28 mouse cellular contexts compared by ENCODE assay signal in genomic region chr1:144720736-144721135, GRCm38 (mm10). TPM values are rescaled to one million over a fixed set of nuclear protein-coding genes. Genes with fewer than 3 reads are reported as not detected.
DNase-seq lines count a peak whose midpoint lies in the region; ATAC-seq and TF ChIP-seq lines count a peak whose summit lies in the region.
"Had no signal": no experiment of that assay in that cellular context is flagged by ENCODE, and none has a peak within 500 bp of the region (broad histone marks: within the 10 kb centered on the region; RNA-seq: fewer than 3 reads in every experiment).

No protein-coding gene starts in this region.

- DNase-seq in forebrain, embryonic 14.5 days (ENCODE audit: low spot score) = peak; percentile 0
- peak; percentile 13 to 40 for DNase-seq in layer of hippocampus, adult 2 months (ENCODE audit: low spot score in 2 of 2)
- no peak for DNase-seq in layer of hippocampus, adult 11-12 months (ENCODE audit: low spot score)
- peak; percentile 28 for DNase-seq in layer of hippocampus, adult 9-11 months
- no peak for DNase-seq in layer of hippocampus, postnatal 25 days (ENCODE audit: extremely low spot score in 1 of 2, low spot score in 1 of 2)
- peak; percentile 28 for DNase-seq in telencephalon, adult 2 months (ENCODE audit: low read depth, low spot score)
- no peak for DNase-seq in ovary, postnatal 36 days (ENCODE audit: low spot score)
- DNase-seq: adrenal gland, adult 8-10 months; adrenal gland, postnatal 25 days; B cell, adult 2 months; cerebellum, adult 11 months; cerebellum, adult 18-20 months; cerebellum, adult 8-10 months; cerebellum, adult 9-11 months; cerebellum, postnatal 14 days; cerebellum, postnatal 36 days; embryo, embryonic 11 days had no signal

- no peak overlapping the region for H3K4me3 ChIP-seq in forebrain, embryonic 14.5 days (ENCODE audit: low read depth, low read length)
- H3K4me3 ChIP-seq in forebrain, embryonic 16.5 days (replicated peaks; ENCODE audit: low read length) = no peak overlapping the region
- no peak overlapping the region for H3K4me3 ChIP-seq in layer of hippocampus, adult 2 months
- H3K4me3 ChIP-seq: embryonic facial prominence, embryonic 13.5 days; embryonic facial prominence, embryonic 15.5 days; erythroblast, embryonic 14.5 days; forebrain, embryonic 10.5 days; forebrain, embryonic 13.5 days had no signal

- ATAC-seq in forebrain, embryonic 14.5 days = no peak
- no peak for ATAC-seq in forebrain, embryonic 16.5 days
- ATAC-seq: activated CD4-positive, CD25-positive, alpha-beta regulatory T cell, adult 4 months; CD4-positive, CD25-positive, alpha-beta regulatory T cell, adult 4 months; forebrain, embryonic 13.5 days; Patski had no signal

- no peaks in the 10 kb centered on the region for H3K27me3 ChIP-seq in forebrain, embryonic 14.5 days (replicated peaks; ENCODE audit: control insufficient read depth, insufficient read depth, low read length)
- H3K27me3 ChIP-seq in forebrain, embryonic 16.5 days (replicated peaks; ENCODE audit: control insufficient read depth, insufficient read depth, low read length) = no peaks in the 10 kb centered on the region
- H3K27me3 ChIP-seq: CH12.LX; embryonic facial prominence, embryonic 13.5 days; embryonic facial prominence, embryonic 15.5 days; forebrain, embryonic 13.5 days; Patski had no signal

- no peak overlapping the region for H3K9ac ChIP-seq in forebrain, embryonic 14.5 days (ENCODE audit: low read length)
- H3K9ac ChIP-seq in forebrain, embryonic 16.5 days (replicated peaks; ENCODE audit: low read depth, low read length) = no peak overlapping the region
- H3K9ac ChIP-seq: embryonic facial prominence, embryonic 13.5 days; embryonic facial prominence, embryonic 15.5 days; forebrain, embryonic 13.5 days had no signal

- H3K4me2 ChIP-seq in forebrain, embryonic 14.5 days (ENCODE audit: low read length) = no peak overlapping the region
- H3K4me2 ChIP-seq in forebrain, embryonic 16.5 days (ENCODE audit: low read length) = no peak overlapping the region
- H3K4me2 ChIP-seq: embryonic facial prominence, embryonic 13.5 days; embryonic facial prominence, embryonic 15.5 days; forebrain, embryonic 13.5 days had no signal

- H3K27ac ChIP-seq in forebrain, embryonic 14.5 days (ENCODE audit: low read depth, low read length) = no peak overlapping the region
- no peak overlapping the region for H3K27ac ChIP-seq in forebrain, embryonic 16.5 days (ENCODE audit: low read length)
- peak overlapping the region; percentile 64; the same call in 1 of the 2 replicates for H3K27ac ChIP-seq in layer of hippocampus, adult 2 months
- H3K27ac ChIP-seq: embryonic facial prominence, embryonic 13.5 days; embryonic facial prominence, embryonic 15.5 days; forebrain, embryonic 10.5 days; forebrain, embryonic 13.5 days had no signal

- no peaks in the 10 kb centered on the region for H3K4me1 ChIP-seq in forebrain, embryonic 14.5 days (ENCODE audit: control insufficient read depth, insufficient read depth, low read length)
- H3K4me1 ChIP-seq in forebrain, embryonic 16.5 days (replicated peaks; ENCODE audit: control insufficient read depth, insufficient read depth, low read length) = no peaks in the 10 kb centered on the region
- H3K4me1 ChIP-seq: embryonic facial prominence, embryonic 13.5 days; embryonic facial prominence, embryonic 15.5 days; forebrain, embryonic 10.5 days; forebrain, embryonic 13.5 days had no signal

- no peak for TF ChIP-seq CTCF in layer of hippocampus, adult 2 months (conservative IDR thresholded peaks at IDR 0.05)

- no peaks in the 10 kb centered on the region for H3K9me3 ChIP-seq in forebrain, embryonic 14.5 days (replicated peaks; ENCODE audit: control insufficient read depth, low read length)
- H3K9me3 ChIP-seq in forebrain, embryonic 16.5 days (ENCODE audit: control insufficient read depth, low read length) = no peaks in the 10 kb centered on the region
- H3K9me3 ChIP-seq: embryonic facial prominence, embryonic 13.5 days; embryonic facial prominence, embryonic 15.5 days; forebrain, embryonic 10.5 days; forebrain, embryonic 13.5 days had no signal

- no peaks in the 10 kb centered on the region for H3K36me3 ChIP-seq in forebrain, embryonic 14.5 days (ENCODE audit: control insufficient read depth, insufficient read depth, low read length)
- no peaks in the 10 kb centered on the region for H3K36me3 ChIP-seq in forebrain, embryonic 16.5 days (ENCODE audit: control insufficient read depth, insufficient read depth)
- H3K36me3 ChIP-seq: embryonic facial prominence, embryonic 13.5 days; embryonic facial prominence, embryonic 15.5 days; forebrain, embryonic 10.5 days; G1E had no signal

- WGBS in forebrain, embryonic 14.5 days = 80% methylated on average over 4 of the region's 4 CpGs
- 78% methylated on average over 4 of the region's 4 CpGs for WGBS in forebrain, embryonic 16.5 days

RNA-seq across cellular contexts. Expression of gene Rgs18, which starts 54.5 kb away (rescaled TPM):
- polyA plus RNA-seq in forebrain, embryonic 14.5 days (2014; fragmentation: Nextera tagmentation; extraction: Ambion mirVana) = 0.27 and 0.52 TPM in 2 replicates
- 0.23 and 0.39 TPM in 2 replicates for polyA plus RNA-seq in forebrain, embryonic 16.5 days (2015; fragmentation: Nextera tagmentation; extraction: Ambion mirVana)
- total RNA-seq in layer of hippocampus, adult 2 months (2021) = not detected
- total RNA-seq in layer of hippocampus, postnatal 25 days (2021) = under 1 TPM in 1 of 2 experiments, not detected in 1; 0.16 TPM
- polyA plus RNA-seq: activated CD4-positive, CD25-positive, alpha-beta regulatory T cell, adult 4 months; erythroblast, embryonic 14.5 days; Patski had no signal

Comparison
In these comparisons a context has a peak if more than half of its experiments do, and no peak if none do; other contexts are left out.
1. DNase-seq: peak in forebrain, embryonic 14.5 days (single experiment), layer of hippocampus, adult 2 months (2 of 2), layer of hippocampus, adult 9-11 months (single experiment) and telencephalon, adult 2 months (single experiment); none in layer of hippocampus, adult 11-12 months (single experiment), layer of hippocampus, postnatal 25 days (0 of 2) and ovary, postnatal 36 days (single experiment).